Mouse (Mus musculus): ENCODE data around the gene Ide.
"Not testable (repeated sequence)": the region's sequence is repeated elsewhere in the genome, so short reads cannot be mapped to it uniquely, and the experiment has no call there.

Gene Ide

DNA sequence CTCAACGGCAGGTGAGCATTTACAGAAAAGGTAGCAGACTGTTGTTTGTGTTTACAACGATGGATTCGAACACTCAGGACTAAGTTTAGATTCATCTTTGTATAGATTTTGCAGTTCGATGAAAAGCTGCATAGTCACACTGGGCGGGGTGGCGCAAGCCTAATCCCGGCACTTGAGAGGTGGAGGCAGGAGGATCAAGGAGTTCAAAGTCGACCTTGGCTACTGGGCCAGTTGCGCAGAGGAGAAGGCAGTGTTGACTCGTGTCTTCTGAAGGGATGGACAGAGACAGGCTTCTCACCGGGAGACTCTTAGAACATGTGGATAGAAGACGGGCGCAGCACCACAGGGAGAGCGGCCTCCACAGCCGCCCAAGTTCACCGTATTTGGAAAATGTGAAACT is 68.5 kb downstream of the Ide start:
- DNase-seq (ENCODE audit: low read depth, low spot score): no peak

DNA sequence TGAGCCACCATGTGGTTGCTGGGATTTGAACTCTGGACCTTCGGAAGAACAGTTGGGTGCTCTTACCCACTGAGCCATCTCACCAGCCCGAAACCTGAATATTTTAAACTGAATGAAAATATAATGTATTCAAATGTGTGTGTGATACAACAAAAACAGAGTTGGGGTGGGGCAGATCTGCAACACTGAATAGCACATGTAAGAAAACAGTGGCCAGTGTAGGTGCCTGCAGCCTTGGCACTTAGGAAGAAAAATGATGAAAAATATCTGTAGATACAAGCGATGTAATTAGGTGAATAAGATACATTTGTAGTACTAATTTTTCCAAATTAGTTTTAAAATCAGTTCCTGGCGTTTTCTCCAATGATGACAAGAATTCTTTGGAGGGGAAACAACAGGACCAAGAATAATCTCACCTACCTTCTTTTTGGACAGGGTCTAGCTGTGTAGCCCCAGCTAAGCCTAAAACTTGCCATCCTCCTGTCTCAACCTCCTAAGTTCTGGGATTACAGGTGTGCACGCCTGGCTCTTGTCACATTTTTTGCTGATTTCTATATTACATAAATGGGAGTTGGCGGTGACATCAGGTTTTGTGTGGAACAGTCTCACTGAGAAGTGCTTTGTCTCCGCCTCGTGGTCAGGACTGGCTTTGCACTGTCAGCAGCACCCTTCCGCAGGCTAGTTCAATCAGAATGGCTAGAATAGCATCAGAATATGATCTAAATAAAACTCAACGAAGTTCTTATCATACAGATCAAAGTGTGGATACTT is 72.1 kb downstream of the Ide start:
- peak; percentile 51 for DNase-seq (ENCODE audit: low read depth, low spot score)

DNA sequence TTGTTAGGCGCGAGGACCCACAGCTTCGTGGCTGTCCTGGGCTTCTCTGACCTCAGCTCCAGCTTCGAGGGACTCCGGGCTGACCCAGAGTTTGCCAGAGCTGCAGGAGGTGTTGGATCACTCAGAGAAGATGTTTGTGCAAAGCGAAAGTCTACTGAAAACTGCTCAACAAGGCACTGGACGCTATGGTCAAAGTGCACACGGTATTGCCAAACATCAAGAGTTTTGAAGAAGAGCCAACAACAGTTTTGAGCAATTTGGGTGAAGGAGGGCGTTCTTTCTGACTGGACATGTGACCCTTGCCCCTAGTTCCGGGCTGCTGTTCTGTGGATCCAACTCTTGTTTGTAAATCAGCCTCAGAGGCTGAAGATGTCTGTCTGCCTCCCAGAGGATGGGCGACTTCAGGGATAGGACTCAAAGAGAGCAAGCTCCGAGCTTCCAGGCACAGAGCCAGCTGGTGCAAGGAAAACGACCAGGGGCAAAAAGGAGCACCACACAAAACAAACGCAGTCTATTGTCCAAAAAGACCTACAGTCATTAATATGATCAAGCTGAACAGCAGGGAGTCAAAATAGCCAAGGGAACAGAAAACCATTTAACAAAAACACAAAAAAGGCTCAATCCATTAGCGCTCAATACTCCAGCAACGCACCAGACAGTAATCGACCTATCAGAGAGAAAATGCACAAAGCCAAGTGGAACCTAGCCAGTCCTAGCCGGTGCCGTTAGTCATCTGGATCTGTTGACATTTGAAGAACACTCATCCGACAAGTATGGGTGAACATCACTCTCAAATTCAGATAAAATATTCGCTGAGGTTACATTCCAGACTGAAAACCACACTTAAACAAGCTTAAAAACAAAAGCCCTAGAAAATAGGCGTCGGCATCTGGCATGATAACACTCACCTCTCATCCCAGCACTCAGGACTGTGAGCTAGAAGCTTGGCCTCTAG is 73.4 kb downstream of the Ide start:
- no peak for DNase-seq (ENCODE audit: low read depth, low spot score)

DNA sequence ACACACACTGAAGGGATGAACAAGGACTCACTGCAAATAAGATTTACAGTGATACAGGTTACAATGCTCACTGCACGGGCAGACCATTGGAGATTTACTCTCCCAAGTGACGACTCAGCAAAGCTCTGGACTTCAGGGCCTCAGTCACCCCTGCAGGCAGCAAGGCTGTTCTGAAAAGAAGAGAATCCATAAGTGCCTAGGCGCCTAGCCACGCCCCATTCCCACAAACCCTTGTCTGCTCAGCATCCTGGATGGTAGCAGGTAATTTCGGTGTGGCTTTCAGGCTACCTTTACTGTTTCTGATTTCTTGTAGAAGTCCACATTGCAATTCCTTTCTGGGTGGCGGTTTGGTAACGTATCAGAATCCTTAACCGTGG is 74.1 kb downstream of the Ide start:
- DNase-seq (ENCODE audit: low read depth, low spot score): no peak

DNA sequence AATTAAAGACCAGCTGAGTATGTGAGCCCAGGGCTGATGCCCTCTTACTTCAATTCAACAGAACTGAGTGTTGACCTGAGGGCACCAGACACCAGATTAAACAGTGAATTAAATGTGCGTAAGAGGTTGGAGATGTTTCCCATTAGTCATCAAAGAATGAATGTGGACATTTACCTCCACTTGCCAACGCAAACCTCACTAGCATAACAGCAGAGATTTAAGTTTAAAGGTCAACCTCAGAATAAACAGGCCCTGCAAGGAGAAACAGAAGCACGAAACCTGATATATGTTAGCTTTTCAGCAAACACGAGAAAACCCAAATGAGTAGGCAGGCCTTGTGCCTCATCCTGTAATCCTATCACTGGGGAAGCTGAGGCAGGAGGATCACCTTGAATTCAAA is 75.3 kb downstream of the Ide start:
- DNase-seq (ENCODE audit: low read depth, low spot score): no peak

DNA sequence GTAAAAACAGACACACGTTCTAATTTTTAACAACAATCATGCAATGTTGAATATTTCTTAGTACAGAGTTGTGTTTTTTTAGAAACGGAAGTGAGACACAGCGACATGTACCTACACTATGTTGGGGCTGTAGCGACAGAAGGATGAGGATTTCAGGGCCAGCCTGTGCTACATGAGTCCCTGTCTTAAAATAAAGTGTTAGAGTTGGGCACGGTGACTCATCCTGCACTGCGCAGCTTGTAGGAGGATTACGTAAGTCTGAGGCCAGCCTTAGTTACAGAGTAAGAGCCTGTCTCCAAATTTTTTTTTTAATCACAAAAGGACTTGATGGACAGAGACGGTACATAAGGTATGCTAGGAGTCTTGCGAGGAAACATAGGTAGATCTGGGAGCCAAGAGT is 82.3 kb downstream of the Ide start:
- no peak for DNase-seq (ENCODE audit: low read depth, low spot score)

DNA sequence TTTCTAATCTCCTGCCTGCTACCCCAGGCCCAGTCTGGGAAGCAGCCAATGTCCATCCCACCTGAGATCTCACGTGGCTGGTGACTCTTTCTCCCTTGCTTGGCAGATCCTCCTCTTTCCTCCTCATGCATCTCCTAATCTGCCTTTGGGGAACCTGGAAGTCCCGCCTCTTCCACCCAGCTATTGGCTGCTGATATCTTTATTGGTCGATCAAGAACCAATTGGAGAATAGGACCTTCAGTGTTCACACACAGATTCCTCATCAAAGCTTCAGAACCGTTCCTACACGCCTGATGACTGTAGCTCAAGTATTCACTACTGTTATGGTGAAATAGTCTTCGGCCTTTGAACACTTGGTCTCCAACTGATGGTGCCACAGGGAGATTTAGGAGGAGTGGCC is 85.5 kb downstream of the Ide start:
- DNase-seq (ENCODE audit: low read depth, low spot score): no peak

DNA sequence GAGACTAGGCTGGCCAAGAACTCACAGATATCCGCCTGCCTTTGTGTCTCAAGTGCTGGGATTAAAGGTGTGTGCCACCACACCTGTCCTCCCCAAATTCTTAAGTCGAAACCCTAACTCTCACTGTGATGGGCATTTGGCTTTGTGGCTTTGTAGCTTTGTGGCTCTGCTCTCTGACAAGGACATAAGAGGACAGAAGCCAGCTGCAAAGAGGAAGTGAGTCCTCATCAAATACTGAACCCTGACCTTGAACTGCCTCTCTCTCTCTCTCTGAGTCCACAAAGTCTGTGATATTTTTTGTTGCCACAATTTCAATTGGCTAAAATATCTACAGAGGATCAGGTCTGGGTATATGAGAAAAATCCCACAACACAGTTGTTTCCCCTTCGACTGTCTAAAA is 89.5 kb downstream of the Ide start:
- DNase-seq (ENCODE audit: low read depth, low spot score): no peak

DNA sequence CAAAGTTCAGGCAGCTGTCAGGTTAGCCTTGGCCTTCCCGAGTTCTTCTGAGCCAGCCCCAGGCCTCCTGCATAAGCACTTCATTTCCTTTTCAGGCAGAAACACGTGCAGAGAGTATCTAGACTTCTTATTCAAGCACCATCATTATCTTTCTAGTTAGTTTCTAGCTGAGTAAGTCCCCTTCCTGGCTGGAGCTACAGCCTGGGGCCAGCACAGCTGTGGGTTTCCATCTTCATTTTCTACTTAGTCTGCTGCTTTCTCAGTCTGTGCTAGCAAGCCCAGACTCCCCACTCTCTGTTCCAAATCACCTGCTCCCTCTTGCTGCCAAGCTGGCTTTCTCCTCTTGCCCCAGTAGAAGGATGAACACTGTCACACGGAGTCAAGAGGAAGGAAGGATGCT is 90.8 kb downstream of the Ide start:
- DNase-seq (ENCODE audit: low read depth, low spot score): no peak

DNA sequence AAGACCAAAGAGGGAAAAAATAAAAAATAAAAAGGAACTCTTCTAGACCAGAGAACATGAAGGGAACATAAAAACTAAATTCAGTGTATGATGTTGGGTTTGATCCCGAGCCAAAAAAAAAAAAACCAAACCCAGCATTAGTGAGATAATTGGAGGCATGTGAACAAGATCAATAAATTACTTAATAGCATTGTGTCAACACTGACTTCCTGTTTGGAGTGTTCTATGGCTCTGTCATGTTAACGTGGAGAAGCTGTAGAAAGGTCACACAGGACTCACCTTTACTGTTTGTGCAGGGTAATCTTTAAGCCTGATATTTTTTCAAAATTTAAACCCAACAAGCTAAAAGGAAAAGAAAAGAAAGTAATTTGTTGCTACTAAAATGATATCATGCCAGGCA is 94.9 kb downstream of the Ide start:
- no peak for DNase-seq (ENCODE audit: low read depth, low spot score)

DNA sequence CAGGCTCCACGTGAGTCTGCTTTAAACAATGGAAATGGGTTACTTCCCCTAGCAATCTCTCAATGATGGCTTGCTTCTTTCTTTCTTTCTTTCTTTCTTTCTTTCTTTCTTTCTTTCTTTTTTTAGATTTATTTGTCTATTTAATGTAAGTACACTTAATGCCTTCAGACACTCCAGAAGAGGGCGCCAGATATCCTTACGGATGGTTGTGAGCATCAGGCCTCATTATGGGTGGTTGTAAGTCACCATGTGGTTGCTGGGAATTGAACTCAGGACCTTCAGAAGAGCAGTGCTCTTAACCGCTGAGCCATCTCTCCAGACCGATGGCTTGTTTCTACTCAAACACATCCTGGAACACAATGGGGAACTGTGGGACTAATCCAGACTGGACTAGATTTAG is 96.5 kb downstream of the Ide start:
- DNase-seq (ENCODE audit: low read depth, low spot score): no peak

DNA sequence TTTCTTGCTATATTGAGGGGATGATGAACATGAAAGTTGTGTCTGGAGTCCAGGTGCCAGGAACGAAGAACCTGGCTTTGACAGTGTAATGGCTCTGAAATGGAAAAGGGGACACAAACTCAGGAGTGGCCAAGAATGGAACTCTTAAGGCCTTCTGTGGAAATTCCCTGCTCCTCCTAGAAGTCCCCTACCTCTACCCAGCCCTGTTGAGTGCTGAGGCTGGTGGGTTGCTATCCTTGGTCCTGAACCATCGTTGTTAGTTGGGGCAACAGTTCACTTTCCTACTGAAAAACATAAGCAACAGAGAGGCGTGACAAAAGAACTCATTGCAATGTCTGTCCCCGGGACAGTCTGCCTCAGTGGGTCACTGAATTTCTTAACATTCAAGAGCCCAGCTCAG is 98.6 kb downstream of the Ide start:
- peak; percentile 59 for DNase-seq (ENCODE audit: low read depth, low spot score)

DNA sequence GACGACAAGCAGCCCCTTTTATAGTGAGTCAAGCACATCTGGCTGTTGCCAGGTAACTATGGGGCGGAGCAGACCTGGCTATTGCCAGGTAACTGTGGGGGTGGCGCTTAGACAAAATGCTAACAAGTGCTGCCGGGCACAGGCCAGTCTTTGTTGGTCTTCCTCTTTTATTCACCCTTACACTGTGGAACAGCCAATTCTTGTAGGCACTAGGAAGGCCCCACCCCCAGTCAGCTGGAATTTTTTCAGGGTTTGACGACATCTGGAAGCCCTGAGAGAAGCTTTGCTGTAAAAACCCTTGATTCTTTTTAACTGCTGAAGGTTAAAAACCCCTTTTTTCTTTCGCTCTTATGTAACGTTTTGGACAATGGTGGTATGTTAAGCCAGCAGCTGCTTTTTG is 99.0 kb downstream of the Ide start:
- no peak for DNase-seq (ENCODE audit: low read depth, low spot score)

DNA sequence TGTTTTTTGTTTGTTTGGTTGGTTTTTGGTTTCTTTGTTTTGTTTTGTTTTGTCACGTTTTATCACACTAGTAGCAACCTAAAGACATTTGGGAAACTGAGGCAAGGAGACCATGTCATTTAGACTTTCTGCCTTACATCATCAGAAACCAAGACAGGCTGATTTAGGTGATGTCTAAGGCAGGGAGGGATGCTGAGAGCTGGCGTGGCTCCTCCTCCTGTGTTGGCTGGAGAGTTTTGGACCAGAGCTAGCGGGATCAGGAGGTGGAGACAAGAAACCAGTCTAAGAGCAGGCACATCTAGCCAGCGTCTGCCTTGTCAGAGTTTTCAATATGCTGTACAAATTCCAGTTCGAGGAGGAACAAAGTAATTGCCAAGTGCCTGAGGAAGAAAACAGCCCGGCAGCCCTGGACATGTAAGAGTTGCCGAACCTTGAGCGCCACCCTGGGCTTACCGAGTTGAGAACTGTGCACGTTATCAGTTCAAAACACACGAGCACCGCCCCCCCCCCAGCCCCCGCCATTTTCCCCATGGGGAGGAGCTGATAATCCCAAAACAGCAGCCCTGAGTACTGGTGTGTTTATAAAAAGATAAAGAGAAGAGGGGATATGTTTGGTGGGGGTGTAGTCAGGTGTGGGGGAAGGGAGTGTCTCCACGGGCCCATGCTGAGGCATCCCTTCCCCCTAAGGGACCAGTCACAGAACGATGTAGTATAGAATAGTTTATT is 99.8 kb downstream of the Ide start:
- no peak for DNase-seq (ENCODE audit: low read depth, low spot score)

DNA sequence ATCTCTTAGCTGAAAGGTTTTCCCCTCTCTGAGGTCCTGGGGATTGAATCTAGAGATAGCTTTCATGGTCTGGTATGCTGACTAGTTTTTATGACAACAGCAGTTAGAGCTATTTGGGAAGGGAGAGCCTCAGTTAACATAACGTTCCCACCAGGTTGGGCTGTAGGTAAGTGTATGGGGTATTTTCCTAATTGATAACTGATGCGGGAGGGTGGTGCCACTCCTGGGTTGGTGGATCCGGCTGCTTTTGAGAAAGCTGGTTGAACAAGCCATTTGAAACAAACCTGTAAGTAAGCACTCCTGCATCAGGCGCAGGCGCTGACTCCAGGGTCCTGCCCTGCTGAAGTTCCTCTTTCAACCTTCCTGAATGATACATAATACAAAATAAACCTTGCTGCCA is 100.3 kb downstream of the Ide start:
- no peak for DNase-seq (ENCODE audit: low read depth, low spot score)

DNA sequence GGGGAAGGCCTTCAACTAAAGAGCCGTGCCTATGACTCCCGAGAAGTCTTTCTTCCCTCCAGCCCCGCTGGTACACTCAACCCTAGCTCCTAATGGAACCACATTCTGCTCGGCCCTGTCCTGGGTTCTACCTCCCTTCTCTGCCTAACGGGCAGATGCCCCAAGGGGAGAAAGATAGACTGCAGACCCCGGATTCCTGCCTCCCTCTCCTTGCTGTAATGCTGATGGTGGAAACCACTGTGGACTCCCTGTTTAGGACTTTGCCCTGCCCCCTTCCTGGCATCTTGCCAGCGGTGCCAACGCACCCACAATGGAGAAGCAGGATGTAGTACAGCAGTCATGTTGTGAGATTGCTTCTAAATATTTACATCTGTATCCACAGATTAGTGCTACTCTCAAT is 101.8 kb downstream of the Ide start:
- DNase-seq (ENCODE audit: low read depth, low spot score): no peak

DNA sequence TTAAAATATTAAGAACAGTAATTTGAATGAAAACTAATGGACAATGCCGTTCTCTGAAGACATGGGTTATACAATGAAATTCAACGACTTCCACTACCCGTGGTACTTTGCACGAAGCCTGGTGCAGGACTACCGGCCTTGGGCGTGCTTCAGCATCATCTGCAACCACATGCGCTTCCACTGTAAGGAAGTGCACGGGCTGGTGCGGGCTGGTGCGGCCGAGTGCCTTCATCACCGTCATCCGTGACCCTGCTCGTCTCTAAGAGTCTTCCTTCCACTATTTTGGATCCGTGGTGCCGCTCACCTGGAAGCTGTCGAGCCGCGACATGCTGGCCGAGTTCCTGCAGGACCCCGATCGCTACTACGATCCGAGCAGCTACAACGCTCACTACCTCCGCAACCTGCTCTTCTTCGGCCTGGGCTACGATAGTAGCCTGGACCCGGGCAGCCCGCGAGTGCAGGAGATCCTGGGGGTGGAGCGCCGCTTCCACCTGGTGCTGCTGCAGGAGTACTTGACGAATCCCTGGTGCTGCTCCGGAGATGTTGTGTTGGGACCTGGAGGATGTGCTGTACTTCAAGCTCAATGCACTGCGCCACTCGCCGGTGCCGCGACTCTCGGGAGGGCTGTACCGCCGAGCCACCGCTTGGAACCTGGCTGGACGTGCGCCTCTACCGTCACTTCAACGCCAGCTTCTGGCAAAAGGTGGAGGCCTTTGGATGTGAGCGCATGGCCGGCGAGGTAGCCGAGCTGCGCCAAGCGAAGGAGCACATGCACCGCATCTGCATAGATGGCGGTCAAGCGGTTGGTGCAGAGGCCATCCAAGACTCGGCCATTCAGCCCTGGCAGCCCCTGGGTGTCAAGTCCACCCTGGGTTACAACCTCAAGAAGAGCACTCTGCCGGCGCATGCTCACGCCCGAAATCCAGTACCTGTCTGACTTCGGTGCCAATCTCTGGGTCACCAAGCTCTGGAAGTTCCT is 103.8 kb downstream of the Ide start:
- DNase-seq (ENCODE audit: low read depth, low spot score): no peak

DNA sequence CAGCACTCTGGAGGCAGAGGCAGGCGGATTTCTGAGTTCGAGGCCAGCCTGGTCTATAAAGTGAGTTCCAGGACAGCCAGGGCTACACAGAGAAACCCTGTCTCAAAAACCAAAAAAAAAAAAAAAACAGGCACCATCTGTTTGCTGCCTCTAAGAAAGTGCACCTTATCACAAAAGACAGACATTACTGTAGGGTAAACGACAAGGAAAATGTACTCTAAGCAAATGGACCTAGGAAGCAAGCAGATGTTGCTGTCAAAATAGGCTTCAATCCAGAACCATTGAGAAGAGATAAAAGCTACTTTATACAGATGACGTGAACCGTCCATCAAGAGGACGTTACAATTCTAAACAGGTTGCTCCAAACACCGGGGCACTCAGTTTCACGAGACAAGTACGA is 105.1 kb downstream of the Ide start:
- DNase-seq (ENCODE audit: low read depth, low spot score): not testable (repeated sequence)

DNA sequence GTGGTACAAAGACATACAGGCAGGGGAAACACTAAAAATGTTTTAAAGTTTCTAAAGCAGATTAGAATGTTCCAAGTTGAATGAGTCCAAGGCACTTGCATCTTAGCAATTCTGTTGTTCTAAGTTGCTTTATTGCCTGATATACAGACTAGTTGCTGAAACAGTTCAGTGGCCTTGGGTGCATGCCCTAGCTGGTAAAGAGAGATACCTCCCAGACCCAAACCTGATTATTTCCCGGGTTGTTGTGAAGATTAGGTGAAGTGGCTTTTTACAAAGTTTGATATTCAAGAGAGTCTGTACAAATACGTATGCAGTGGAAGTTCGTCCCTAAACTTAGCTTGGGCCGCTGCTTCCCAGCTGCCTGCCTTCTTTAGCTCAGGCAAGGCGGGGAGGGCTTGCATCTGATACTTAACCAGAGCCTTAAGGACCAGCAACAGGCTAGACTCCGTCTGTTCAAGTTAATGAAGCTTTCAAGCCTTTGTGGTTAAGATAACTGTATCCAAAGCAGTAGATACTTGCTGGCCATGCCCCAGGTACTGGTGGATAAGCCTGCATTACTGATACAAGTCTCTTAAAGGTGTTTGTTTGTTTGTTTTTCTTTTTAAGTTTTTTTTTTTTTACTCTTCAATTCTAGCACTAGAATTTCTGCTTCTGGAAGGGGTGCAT is 112.3 kb downstream of the Ide start:
- no peak for DNase-seq (ENCODE audit: low read depth, low spot score)
